Mouse (Mus musculus): Measurements from ENCODE around the gene Lrrn3.

Lrrn3 gene

DNA sequence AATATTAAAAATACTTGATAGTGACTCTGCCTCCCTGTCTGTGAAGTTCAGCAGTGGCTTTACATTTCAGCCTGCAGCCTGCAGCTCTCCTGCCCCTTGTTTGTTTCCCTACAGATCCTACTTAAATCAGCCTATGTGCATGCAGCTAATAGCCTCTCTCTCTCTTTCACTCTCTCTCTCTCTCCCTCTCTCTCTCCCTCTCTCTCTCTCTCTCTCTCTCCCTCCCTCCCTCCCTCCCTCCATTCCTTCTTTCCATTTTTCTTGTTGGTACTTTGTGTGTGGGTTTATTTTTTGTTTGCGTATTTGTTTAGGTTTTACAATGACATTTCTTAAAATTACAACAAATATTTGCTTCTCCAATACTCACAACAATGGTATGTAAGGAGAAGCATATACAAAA, at the start of gene Lrrn3:
Gene Lrrn3, minus strand, starts transcription at position 101 of the 400 bp plus-strand sequence.
- no peak for DNase-seq (ENCODE audit: low spot score)

DNA sequence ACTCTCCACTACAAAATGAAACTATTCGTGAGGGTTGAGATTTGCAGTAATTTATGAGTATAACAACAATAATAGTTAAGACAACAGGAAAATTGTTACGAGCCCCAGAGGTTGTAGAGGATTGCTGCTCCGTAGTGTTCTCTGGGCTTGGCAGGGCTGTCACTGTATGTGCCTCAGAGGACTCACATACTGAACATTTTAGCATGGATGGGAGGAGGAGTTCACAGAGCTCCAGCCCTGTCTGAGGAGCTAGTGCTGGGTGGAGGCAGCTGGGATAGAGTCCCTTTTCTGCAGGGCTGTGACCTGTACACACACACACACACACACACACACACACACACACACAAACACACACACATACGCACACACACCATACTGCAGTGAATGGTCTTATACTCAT, 42.2 kb upstream of the Lrrn3 start:
- DNase-seq (ENCODE audit: low spot score), result no peak

DNA sequence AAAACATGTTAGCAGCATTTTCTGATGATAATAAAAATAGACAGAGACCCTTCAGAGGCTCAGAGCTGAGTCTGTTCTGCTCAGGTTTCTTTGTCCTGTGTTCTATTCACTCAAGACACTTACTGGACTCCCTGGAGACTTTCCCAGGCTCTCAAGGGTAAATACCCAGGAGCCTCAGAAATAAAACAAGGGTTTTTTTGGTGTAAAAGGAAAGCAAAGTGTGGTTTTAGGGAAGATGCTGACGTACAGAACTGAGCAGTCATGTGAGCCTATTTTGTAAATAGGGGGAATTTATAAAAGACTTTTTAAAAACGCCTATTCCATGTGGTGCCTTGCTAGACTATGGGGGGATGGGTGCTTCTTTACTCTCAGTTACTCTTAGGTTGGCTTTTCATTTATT, 40.5 kb upstream of the Lrrn3 start:
- no peak for DNase-seq (ENCODE audit: low spot score)

DNA sequence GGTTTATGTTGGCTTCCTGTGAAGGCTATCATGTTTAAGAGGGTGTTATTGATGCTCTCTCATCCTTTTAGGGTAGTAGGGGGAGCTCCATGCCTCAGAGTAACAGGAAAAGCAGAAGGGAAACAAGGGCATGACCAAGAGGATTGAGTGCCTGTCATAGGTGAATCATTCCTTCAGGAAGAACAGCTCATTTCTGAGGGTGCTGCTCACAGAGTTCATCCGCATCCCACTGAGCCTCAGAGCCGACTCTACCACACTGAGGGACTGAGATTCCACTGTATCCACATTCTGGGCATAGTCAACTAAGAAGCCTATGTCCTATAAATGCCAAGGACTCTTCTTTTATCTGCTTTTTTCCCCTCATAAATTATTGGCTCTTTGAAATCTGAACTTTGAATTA, 35.4 kb upstream of the Lrrn3 start:
- no peak for DNase-seq (ENCODE audit: low spot score)

DNA sequence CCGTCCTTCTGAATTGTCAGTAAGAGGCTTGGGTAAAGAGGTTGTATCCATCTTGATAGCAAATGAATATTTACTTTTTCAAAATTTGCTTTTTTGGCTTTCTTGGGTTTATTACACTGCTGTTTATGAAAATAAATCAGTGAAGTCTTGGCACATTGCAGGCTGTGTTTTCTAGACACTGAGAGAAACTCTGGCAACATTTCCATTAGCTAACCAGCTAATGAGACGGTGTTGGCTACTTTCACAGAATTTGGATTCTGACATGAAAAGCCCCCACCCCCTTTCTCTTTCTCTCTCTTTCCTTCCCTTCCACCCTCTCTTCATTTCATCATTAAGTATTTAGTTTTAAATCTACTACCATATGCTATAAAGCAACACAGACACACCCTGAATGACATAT, 34.1 kb upstream of the Lrrn3 start:
- no peak for DNase-seq (ENCODE audit: low spot score)

DNA sequence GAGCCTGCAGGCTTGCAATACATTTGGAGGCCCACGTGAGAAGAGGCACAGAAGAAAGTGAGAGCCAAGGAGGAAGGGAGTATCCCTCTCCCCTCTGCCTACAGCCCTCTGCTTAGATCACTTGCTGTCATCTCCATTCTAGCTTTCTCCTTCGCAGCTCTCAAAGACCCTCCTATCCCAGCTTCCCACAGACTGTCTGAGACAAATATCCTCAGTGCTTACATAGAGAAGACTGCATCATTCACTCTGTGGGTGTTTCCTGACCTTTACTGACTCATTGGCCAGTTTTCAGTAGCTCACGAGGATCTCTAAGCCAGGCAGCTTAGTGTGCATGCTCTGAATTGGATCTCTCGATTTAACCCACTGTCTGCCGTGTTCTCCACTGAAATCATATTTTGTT, 32.7 kb upstream of the Lrrn3 start:
- no peak for DNase-seq (ENCODE audit: low spot score)

DNA sequence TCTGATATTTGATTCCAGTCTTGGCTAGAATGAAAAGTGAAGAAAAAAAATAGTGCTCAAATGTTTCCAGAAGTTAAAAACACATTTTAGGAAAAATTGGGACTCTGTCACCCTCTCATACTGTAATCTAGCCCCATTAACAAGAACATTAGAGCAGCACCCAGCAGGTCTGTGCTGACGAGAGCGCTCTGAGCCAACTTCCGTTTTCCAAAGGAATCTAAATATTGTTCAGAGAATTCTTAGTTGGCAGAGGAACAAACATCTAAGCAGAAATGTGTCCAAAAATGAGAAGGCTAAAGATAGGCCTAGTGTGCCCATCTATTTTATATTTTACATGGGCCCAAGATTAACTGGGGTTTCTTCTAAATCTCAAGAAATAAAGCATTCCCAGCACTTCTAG, 24.4 kb upstream of the Lrrn3 start:
- DNase-seq (ENCODE audit: low spot score), result peak; percentile 9

DNA sequence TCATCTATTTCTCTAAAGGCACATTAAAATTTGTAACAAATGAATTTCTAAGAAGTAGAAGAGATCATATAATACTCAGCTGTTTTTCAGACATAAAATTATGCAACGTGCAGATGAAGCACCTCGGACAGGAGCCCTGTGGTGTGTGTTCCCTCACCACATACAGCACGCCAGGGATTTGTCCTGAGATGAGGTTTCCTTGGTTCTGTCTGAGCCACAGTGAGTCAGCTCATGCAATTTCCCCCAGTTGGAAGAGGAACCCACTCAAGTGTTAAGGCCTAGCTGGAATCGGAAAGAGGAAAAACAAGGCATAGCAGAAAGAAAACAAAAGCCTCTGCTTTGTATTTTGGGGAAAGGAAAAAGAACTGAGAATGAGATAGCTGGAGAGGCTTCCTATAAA, 22.4 kb upstream of the Lrrn3 start:
- DNase-seq (ENCODE audit: low spot score), result no peak

DNA sequence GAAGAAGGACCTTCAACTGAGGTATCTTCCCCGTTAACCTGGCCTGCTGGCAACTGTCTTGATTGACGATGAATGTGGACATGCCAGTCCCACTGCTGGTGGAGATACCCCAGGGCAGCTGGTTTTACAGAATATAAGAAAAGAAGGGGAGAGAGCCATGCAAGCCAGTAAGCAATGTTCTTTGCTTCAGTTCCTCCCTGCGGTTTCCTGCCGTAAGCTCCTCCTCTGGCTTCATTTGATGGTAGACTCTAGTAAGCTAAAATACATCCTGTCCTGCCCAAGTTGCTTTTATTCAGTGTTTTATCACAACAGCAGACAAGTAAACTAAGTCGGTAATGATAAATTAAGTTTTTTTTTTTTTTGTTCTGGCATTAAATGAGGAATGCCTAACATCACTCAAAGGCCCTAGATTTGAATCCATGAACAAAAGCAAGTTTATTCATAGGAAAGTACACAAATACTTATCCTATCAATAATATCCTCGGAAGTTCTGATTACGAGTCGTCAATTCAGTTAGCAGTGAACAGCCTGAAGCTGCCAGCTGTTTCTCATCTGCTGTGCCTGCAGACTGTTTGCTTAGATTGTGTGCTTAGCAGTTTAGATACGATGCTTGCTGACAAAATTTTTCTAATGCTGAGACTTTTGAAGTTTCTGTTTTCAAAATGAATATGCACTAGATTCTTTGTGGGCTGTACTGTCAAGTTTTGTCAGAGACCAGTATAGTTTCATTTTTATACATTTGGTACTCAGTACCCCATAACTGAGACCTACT, 14.0 kb upstream of the Lrrn3 start:
- peak; percentile 21 for DNase-seq (ENCODE audit: low spot score)

DNA sequence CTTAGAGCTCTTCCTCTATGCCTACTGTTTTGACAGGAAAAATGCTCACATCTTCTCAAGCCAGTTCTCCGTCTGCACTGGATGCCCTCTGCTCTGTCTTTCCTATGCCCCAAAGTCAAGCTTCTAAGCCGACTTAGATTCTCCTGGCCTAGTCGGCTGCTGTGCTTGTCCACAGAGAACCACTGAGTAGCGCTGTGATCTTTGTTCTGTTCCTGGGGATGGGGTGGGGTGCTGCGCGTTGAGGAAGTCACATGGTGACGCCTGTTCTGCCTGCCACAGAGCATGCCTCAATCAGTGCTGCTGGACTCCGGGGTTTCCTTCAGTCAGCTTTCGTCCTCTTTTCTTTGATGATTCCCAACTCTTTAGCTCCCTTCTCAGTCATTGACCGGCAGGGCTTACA, 8.4 kb upstream of the Lrrn3 start:
- peak; percentile 22 for DNase-seq (ENCODE audit: low spot score)

DNA sequence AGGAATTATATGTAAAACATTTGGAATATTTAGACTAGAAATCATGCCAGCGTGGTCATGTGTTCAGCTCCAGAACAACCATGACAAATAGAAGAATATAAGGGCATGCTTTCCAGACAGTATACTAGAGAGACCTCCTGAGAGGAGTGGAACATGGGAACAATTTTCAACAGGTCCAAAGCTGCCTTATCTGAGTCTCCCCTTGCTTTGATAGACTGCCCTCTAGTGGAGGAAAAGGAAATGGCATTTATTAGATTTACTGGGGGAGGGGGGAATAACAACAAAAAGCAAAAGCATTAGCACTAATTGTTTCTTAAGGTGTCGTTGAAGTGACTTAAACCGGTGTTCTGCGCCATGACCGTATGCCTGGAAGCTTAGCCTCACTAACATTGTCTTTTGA, 774 bp upstream of the Lrrn3 start:
- DNase-seq (ENCODE audit: low spot score), result peak; percentile 70

DNA sequence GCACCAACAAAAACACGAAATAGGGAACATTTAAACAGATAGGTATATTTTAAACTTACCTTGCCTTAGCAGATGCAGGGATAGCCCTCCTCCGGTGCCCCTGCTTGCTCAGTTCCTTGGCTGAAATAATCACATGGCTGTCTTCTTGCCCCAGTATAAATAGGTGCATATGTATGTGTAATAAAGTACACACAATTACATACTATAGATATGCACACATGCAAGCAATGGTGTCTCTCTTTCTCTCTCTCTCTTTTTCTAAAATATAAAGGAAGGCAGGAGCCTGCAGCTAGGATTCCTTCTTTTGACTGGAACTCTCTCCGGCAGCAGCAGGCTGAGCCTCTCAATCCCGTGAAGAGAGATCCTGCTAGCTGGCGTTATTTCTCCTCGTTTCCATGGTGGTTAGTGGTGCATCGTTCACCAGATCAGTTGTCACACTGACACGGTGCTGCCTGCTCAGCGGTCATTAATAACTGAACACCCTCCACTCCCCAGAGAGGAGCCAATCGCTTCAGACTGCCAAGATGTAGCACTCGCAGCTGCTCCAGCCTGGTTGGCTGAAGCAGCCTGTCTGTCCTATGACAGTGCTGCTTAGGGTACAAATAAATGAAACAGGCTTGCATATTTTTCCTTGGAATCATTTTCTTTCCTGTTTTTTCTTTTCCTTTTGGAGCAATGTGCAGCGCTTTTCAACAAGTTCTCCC, 567 bp downstream of the Lrrn3 start:
- peak; percentile 51 for DNase-seq (ENCODE audit: low spot score)

DNA sequence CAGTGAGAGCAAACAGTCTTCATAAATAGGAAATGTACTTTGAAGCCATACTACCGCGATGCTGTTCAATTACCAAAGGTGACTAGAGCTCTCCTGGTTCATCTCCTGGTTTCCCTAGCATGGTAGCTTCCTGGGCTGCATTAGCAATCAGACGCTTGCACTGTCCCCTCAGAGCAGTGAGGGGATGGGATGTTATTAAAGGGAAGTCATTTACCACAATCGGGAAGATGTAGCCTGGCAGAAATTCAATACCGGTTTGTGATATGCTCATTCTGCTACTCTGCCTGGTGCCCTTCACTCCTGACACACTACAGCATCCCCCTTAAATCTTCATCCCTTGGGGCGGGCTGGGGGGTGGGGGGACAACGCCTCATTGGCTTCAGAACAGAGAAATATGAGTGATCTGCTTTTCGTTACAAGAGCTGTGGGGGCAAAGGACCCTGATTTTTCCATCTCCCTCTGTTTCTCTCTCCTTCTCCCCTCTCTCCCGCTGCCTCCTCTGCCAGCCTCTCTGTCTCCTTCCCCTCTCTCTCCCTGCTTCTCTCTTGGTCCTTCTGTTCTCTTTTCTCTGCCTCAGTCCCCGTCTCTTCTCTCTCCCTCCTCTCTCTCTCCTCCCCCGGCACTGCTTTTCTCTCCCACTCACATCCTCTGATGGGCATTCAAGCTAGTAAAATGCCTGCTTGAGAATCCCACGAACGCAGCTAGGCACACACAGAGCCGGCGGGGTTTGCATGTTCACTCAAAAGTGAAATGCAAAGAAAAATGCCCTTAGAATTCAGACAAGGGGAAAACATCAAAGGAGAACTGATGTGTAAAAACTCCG, 1.3 kb downstream of the Lrrn3 start:
- DNase-seq (ENCODE audit: low spot score), result no peak

DNA sequence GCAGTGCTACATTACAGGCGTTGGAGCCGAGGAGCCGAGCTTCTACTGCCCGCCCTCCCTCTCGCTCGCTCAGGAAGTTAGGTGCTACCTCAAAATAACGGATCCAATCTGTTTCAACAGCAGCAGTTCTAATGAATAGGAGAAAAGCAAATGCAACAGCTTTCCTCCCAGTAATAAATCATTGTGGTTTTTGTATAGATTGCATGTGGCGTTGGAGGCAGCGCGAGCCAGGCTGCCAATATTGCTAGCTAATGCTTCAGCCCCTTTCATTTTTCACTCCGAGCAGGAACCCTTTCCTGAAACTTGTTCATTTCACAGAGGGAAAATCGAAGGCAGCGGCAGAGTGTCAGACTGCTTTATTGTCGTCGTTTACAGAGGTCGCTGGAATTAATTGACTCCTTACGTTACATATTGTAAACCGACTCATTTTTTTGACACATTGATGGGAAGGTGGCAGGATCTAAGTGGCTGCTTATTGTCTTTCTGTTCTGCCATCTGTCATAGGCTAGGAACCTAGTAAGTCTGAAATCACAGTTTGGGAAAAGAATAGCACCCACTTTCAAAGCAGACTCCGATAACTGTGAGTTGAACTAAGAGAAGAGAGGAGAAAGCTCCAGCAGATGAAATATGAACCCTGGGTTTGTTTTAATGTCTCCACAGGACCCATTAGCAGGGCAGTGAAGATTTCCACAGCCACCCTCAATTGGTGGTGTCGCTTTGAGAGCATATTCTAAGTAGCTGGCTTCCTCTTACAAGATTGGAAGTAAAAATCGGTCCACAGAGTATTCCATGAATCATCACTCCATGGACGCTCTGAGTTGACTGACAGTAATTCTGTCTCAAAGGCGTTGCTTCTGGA, 2.4 kb downstream of the Lrrn3 start:
- DNase-seq (ENCODE audit: low spot score), result no peak

DNA sequence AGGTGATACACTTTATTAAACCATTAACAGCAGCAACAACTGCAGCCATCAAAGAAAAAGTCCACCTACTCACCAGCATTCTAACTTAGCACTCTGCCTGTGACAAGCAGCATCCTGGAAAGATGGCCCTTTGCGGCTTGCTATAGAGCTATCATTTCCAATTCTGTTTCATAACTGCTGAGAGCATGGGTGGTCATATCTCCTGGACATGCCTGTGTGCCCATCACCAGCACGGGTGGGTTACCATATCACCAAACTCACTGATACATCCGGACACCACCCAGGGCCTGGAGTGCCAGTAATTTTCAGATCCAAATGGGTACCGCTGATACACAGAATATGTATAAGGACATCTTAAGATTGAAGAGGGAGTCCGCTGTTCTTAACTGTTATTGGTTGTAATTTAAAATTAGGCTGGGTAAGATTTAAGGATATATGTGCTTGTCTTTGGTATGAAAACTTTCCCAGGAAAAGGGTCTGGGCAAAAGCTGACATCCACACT, 3.1 kb downstream of the Lrrn3 start:
- DNase-seq (ENCODE audit: low spot score), result no peak

DNA sequence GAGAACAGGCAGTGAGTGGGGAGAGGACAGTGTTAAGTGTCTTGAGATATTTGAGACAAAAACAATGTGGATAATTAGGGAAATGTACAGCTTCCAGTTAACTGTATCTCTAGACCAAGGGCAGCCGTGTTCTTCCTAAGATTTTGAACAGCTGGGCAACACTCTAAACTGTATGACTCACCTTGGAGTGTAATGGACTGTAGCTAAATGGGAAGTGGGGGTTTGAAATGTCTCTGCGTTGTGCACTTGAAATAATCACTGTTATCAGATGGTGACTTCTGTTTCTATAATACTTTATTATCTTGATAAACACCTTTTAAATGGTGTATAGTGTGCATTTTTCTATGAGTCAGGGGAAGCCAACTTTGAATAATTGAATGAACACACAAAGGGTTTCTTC, 4.7 kb downstream of the Lrrn3 start:
- DNase-seq (ENCODE audit: low spot score), result no peak

DNA sequence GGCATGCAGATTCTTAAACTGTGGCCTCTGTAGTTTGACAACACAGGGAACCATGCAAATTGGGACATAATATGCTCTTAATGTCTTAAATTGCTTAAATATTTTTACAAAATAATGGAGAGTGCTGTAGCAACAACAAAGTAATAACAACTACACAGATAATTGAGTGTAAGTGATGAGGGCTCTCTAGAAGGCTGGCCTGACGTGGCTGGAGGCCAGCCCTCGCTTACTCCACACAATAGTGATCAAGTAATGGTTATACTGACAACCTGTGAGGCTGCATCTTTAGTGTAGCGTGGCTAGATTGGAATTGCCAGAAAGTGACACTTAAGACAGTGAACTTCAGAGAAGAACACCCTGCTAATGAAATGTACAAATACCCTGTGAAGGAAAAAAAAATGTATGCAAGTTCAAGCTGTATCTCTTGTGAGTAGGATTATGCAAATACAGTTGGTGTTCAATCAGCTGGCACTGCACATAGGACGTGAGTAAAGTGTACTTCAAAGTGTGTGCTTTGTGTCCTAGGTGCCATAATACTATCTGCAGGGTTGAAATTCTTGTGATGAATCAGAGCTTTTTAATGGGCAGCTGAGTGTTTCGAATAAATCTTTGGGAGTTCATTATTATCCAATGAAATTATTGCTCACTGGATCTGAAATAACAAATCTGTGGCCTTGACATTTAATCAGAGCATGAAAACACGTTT, 17.0 kb downstream of the Lrrn3 start:
- no peak for DNase-seq (ENCODE audit: low spot score)

DNA sequence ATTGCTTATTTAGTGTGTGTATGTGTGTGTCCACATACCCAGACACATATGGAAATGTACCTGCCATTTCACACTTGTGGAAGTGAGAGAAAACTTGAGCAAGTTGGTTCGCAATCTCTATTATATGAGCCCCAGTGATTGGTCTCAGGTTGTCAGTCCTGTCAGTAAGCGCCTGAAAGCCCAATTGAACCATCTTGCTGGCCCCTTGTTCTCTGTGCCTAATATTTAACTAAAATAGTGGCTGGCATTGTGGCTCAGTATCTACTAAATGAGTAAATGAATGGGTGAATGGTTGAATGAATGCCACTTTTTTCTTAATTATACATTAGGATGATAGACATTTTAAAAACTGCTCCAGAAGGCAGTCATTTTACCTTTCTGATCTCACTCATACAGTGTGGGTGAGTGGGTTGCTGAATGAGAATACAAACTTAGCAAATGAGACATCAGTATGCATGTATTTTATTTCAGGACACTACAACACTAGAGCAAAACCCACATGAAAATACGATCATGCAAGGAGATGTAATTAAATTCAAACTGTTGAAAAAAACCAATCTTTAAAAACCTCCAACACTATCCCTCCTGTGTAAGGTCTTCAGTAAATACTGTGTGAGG, 17.7 kb downstream of the Lrrn3 start:
- DNase-seq (ENCODE audit: low spot score), result no peak

DNA sequence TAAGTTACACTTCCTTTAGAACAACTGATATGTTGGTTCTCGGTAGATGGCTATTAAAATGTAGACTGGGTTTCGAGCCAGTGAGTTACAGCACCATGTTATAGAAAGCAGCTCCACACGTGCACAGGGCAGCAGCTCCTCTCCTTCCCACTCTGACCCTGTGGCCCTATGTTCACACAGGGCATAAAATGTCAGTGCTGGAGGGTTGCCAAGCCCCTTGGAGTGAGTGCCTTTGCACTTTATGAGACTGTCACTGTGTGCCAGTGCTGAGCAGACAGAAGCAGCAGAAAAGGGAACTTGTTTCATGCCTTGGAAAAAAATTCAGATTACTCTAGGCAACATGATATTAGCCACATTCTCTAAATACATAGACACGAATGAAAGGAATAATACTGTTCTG, 47.8 kb downstream of the Lrrn3 start:
- peak; percentile 6 for DNase-seq (ENCODE audit: low spot score)

DNA sequence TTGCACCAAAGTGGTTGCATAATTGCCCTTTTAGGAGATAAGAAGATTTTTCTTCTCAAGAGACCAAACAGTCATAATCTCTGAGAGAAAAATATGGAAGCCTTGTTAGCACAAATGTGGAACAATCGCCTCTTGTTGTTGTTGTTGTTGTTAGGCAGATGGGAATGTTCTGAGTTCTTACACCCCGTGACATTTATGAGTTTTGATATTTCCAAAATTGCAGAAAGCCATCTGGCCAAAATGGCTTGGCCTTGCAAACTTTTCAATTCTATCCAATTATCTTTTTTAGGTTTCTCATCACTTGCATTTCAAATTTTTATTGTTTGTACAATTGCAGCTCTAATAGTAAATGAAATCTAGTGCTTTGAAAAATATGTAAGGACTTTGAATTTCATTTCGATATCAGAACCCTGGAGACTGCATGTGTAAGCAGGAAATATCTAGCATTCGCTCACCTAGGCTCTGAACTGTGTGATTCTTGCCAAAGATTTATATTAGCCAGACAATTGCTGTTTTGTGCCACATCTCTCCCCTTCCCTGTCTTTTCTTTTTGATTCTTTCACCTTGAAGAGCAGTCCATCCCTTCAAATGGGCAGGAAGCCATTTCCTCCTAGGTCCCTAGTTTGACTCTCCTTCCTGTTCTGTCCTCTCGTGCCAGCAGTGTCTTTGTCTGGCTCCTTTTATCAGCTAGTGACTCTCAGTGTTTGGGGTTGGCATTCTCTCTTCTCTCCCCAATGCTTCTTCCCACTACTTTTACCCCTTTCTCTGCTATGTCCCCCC, 49.8 kb downstream of the Lrrn3 start:
- no peak for DNase-seq (ENCODE audit: low spot score)
